Mouse (Mus musculus) heart, postnatal 0 days (tissue): ENCODE measurements at regions not wholly inside any gene's neighbourhood (a gene's known extent, or its start where the extent isn't known, plus 50 kb on each side); places are given as distances from the start of the nearest gene placed in this dataset.

ENCODE experiments used
- CTCF ChIP-seq: IDR thresholded peaks from 2 replicates; pipeline ENCODE4 v1.5.1; 2016; ENCODE audit warnings: antibody characterized with exemption, control low read depth, low read depth
- EP300 ChIP-seq: IDR thresholded peaks from 2 replicates; pipeline ENCODE4 v1.6.1; 2016; ENCODE audit warnings: antibody characterized with exemption, low read depth

DNA sequence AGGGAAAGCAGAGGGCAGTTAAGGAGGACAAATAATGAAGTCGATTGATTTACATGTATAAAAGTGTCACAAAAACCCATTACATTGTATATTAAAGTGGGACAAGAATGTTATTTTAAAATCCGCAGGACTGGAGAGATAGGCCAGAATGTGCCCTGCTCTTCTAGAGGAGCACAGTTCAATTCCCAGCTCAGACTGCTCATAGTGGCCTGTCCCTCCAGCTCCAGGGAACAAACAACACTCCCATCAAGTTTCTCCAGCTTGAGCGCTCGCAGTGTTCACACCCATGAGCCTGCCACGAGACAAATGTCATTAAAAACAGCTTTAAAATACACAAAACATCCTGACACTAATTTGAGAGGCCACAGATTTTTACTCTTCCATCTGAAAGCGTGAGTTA lies 517.9 kb downstream of the Cps1 start:
- TF ChIP-seq CTCF (no peak), EP300 (no peak)
